Mouse (Mus musculus): ENCODE measurements around the gene Kdelr3.

Kdelr3 gene

DNA sequence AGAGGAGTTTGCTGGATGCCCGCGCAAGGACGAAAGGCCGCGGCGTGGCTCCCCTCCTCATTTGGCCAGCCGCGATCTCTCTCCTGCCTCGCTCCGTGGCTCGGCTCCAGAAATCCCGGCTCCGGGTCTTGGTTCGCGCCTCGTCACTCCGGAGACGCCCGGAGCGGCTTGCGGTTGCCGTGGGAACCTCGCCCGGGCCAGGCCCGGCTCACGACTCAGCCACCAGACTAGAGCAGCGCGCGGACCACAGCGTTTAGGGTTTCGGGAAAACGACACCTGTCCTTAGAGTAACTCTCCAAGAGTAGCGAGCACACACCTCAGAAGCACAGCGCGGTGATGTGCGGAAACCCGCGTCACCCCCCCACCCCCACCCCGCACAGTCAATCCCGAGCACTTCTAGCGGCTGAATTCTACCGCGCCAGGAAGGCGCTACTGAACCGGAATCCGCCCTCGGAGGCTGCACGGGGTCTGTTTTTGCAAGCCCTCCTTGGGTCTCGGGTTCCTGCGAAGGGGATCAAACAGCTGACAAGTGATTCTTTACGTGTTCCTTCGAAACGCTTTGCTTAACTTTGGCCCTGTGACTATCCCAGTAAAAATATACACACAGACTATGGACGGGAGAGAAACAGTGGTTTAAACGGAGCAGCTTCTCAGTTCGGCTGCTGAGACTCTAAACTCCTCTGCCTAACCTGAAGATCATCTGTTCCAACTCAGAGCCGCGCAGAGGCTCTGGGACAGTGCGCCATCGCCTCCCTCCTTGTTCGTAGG is 4.5 kb upstream of the Kdelr3 start:
- DNase-seq (ENCODE audit: low spot score): peak; percentile 87

DNA sequence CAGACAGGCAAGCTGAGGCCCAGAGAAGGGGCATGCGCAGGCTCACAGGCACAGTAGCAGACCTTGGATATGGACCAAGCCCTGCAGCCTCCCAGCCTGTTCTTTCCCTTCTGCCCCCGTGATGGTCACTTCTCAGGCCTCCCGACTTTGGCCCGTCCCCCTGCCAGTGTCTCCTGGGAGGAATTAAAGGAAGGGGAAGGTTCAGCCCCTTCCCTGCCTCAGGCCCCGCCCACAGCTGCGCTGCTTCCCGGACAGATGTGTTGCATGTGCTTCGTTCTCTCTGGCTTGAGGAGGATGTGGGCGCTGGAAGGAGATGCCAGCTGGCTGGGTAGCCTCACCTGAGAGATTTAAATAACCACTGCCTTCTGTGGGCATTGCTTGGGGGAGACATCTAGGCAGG is 2.3 kb upstream of the Kdelr3 start:
- DNase-seq (ENCODE audit: low spot score): no peak

DNA sequence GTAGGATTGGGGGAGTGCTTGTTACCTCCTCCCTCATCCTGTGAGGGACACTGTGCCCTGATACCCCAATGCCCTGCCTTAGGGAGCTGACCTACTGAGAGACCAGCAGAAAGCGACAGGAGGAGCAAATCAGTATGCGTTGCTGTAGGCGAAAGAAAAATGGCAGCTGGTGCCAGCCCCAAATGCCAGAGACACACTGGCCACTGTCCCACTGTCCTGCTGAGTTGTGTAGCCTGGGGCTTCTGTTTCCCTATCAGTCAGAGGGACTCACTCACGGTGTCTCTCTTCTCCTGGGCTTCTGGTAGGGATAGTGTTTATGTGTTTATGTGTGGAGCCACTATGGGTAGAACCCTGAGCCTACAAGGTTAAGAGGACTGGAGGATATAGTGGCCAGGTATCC is 1.5 kb downstream of the Kdelr3 start:
- DNase-seq (ENCODE audit: low spot score): no peak

DNA sequence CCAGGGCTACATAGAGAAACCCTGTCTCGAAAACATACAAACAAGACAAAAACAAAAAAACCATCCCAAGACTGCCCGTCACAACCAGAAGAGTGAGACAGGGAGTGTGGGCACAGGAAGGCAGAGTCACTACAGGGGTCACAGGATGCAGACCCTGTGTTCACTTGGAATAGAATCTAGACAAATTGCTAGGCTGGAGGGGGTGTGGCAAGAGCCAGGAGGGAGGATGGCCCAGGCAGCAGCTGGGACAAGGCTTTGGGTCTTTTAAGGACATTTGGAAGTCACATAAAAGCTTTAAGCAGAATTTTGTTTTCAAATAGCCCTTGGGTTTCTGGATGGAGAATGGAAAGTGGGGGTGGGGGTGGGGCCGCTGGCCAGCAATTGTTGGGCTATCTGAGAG is 2.4 kb downstream of the Kdelr3 start:
- DNase-seq (ENCODE audit: low spot score): no peak

DNA sequence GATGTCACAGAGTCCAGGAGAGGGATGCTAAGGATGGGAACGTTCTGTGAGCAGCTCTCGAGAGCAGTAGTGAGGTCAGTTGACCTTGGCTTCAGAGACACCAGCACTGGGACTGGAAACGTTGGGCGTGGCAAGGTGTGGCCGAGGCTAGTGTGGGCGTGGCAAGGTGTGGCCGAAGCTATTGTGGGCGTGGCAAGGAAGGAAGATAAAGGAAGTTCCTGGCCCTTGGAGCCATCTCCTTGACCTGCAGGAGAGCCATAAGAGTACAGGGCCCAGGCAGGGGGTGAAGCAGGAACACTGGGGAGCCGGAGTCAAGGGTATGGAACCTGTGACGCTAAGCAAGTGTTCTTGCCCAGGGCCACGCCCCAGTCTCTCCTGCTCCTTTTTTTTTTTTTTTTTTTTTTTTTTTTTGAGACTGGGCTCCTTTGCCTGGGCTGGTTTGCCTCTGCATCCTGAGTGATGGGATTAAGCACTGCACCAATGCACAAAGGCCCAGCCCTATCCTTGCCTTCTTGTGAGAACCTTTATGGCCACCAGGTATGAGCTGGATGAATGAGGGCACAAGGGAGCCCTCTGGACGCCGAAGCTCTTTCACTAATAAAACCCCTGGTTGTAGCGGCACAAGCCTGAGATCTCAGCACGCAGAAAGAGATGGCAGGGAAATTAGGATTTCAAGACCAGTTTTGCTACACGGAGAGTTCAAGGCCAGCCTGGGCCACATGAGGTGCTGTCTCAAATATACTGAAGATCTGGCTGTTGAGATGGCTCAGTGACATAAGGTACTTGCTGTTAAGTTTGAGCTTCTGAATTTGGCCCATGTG is 3.4 kb downstream of the Kdelr3 start:
- no peak for DNase-seq (ENCODE audit: low spot score)

DNA sequence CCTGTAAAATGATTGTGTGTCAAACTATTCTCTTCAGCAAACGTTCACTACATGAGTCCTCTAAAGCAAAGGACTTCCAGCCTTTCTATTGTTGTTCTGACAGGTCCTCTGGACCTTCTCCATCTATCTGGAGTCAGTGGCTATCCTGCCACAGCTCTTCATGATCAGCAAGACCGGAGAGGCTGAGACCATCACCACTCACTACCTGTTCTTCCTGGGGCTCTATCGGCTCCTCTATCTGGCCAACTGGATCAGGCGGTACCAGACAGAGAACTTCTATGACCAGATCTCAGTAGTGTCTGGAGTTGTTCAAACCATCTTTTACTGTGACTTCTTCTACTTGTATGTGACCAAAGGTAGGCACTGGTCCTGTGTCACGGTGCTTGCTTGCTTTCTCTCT is 9.4 kb downstream of the Kdelr3 start:
- DNase-seq (ENCODE audit: low spot score): no peak

DNA sequence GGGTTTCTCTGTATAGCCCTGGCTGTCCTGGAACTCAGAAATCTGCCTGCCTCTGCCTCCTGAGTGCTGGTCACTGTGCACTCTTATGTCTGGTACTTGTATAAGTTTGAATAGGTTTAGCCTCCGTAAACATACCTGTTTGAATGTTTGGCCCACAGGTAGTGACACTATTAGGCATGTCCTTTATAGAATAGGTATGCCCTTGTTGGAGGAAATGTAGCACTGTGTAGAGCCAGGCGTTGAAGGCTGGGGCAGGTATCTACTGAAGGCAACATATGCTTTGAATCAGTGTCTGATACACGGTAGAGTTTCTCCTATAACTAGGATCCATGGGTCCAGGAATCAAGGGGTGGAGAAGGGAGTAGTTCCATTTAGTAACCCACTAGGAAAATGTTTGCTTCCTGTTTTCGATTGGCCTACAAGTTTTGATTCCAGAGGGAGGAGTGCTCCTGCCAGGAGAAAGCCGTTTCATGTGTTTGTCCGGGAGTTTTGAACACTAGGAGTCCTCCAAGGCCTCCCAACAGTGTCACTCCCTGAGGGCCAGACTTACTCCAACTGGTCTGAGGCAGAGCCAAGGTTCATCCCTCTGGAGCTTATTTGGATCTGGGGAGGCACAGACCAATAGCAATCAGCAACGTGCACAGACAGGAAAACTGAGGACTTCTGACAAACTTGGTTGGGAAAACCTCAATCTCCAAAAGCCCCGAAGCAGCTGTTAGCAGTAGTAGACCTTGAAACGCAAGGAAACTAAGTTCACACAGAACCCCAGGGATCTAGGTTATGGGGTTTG is 10.0 kb downstream of the Kdelr3 start:
- DNase-seq (ENCODE audit: low spot score): no peak

DNA sequence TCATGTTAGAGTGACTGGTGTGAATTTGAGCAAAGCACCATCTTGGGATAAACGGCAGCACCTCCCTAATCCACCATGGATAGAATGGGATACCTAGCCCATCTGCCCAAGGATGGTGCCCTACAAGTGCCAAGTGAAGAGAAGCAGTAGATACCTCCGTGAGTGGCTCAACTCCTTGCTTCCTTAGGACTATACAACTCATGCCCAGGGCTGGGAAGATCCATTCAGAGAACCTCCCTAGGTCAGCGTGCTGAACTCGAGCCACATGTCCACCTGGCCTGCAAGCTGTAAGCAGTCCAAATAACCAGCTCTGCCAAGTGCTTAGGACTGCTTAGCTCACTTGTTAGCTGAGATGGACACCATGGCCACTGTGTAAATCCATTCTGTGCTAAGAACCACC is 11.0 kb downstream of the Kdelr3 start:
- no peak for DNase-seq (ENCODE audit: low spot score)

DNA sequence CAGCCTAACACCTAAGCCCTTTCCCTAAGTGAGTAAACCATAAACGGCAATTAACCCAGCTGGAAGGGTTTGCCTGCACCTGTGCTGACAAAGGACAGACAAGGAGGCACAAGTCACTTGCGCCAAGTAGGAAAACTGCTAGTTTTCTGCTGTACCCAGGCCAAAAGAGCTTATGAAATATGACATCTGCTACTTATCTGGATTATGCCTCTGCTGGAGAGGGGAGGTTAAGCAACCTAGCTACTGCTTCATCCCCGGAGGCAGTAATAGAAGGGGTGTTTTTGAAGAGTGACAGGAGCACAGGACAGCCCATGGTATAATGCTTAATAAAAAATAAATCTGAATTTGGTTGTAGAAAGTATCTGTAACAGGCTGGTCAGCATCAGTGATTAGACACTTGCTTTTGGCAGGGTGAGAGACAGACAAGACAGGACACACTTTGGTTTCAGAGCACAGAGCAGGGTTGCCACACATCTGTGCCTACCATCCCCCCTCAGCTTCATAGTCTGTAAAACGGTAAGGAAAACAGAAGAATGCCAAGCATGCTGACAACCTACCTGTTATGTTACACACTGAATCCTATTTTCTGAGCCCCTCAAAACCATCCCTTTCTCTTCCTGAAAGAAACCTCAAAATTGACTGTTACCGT is 11.9 kb downstream of the Kdelr3 start:
- no peak for DNase-seq (ENCODE audit: low spot score)

DNA sequence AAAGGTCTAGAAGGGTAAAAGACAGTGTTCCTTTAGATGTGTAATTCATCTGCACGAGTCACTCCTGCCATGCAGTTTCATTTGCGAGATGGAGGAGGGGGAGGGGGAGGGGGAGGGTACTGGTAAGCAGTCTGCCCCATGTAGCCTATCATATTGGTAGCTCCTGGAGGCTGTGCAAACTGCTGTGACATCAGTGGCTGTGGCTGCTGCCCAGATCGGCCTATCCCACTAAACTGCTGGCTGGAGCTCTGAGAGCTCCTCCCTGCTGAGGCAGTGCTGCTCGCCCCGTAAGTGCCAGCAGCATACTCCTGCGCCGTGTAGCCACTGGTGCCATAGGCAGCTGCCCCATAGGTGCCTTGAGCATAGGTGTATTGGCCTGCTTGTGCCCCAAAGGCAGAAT is 13.7 kb downstream of the Kdelr3 start:
- DNase-seq (ENCODE audit: low spot score): no peak

DNA sequence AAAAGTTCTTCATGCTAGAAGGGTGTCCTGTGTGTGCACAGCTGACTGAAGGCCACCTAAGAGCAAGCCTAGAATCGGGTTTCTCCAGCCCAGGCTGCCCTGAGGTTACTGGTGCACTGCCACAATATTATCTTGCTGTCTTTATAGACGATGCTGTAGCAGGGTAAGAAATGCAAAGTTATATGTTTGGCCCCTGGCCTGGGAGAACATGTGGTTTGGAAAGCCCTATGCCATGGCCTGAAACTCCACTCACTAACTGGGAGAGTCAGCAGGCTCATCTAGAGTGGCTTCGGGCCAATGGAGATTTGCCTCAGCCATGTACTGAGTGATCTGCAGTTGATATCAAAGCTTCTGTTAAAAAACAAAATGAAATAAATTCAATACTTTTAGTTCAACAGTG is 17.6 kb downstream of the Kdelr3 start:
- DNase-seq (ENCODE audit: low spot score): no peak

DNA sequence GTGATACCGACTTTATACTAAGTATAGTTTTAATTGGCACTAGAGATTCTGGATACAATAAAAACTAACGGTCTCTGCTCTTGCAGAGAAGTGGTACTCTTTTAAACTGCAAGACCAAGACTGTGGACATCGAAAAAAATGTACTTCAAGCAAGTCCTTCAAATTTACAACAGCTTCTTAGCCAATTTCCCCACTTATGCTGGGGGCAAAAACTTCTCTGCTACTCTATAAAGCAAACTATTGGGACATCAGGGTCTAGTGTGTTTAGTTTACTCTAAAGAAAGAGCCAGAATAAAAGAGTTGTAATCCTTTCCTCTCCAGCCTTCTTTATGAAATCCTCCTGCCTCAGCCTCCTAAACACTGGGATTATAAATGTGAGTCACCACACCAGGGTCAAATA is 27.8 kb downstream of the Kdelr3 start:
- no peak for DNase-seq (ENCODE audit: low spot score)

DNA sequence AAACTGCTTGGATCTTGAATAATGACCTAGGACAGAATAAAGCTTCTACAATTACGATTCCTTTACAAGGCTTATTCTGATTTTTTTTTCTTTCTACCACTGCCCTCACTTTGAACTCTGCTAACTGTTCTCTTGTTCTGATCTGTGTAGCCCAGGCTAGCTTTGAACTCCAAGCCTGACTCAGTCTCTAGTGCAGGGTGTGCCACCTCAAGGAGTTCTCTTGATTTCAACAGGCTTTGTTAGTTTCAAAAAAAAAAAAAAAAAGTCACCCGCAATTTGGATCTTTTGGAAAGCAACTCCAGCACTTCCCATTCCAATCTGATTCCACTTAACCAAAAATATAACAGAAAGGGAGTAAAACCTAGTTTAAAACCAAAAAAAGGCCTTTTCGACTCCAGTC is 29.3 kb downstream of the Kdelr3 start:
- no peak for DNase-seq (ENCODE audit: low spot score)

DNA sequence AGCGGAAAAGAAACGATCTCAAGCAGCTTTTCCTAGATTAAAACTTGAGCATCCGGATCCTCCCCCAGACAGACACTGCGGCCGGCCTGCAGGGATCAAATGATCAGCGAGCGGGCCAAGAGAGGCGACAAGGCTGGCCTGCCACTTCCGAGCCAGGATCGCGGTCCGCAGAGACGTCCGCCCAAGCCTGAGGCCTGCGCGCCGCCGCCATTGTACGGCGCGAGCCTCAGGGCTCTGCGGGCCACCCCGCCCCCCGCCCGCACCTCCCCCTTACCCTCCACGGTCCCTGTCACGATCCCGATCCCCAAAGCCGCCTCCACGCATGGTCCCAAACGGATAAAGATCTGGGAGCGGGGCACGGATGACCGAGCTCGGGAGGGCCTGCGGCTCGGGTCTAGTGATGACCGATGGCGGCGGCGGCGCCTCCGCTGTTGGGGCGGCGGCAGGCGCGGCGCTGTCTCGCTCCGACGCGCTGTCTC is 29.7 kb downstream of the Kdelr3 start:
- peak; percentile 76 for DNase-seq (ENCODE audit: low spot score)

DNA sequence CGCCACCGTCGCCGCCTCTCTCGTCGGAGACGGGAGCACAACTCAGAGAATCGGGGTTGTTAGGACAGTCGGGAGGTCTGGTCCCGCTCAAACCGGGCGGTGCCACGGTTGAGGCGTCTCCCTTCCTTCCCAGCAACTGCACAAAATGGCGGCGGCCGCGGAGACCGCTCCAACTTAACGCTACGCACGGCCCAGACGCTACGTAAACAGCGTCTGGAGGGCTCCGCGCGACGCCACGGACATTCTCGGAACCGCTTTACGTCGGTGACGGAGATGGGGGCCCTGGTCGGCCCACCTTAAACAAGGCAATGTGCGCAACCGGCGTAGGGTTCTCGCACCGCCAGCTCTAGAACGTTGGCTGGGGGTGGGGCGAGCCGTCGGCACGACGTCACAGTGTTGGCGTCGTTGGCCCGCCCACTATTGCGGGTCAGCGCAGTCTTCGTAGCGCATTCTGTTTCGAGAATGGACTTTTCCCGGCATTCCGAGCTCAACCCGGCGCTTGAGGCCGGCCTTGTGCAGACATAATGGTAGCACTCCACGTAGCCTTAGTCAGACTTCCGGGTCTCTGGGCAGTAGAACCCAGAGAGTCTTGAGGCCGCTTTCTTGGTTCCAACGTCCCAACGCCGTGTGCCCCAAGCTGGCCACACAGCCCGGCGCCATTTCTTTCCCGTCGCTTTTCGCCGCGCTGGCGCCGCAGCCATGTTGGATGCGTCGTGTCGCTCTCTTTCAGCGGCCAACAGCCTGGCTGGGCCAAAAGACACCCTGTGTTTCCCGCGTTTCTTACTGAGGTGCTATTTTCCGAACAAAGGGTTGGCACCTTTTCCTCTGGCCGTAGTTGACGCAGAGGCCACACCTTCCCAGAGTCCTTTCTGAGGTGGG is 30.4 kb downstream of the Kdelr3 start, which contains the start of gene Ddx17:
Gene Ddx17 (minus strand): TSS at position 332 of the 879 bp plus-strand sequence.
- peak; percentile 98 for DNase-seq (ENCODE audit: low spot score)

DNA sequence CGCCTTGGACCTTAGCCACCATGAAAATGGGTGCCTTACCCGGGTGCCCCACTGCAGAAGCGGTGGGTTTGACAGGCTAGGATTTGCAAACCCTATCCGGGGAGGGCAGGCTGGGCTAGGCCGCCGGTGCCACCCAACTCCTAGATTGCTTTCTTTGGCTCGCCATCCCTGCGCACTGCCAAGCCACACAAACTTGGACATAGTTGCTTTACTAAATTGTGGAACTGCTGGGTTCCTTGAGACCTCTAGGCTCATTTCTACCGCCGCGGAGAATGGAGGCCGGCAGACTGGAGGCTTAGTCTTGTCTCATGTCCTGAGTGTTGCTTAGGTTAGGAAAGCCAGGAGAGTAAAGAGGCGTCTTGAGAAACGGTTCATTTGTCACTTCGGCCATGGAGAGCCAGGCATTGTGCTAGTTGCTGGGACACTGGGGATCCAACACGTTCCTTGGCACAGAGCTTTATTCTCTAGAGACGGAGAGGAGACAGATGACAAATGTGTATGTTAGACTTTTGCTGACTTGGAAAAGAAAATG is 31.1 kb downstream of the Kdelr3 start:
- DNase-seq (ENCODE audit: low spot score): no peak

DNA sequence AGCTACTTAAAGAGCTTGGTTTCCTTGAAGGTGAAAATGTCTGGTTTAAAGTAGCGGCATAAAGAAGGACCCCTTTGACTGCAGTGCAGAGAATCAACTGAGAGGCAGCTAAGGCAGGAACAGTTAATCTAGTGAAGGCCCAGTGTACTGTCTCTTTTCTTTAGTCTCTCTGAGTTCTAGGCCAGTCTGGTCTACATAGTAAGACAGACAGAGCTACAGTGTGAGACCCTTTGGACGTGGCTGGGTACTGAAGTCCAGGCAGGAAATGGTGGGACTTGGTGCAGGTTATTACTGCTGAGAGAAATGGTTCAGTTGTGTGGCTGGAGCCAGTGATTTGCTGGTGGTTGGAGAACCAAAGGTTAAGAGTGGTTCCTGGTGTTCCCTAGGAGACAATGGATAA is 32.0 kb downstream of the Kdelr3 start:
- no peak for DNase-seq (ENCODE audit: low spot score)

DNA sequence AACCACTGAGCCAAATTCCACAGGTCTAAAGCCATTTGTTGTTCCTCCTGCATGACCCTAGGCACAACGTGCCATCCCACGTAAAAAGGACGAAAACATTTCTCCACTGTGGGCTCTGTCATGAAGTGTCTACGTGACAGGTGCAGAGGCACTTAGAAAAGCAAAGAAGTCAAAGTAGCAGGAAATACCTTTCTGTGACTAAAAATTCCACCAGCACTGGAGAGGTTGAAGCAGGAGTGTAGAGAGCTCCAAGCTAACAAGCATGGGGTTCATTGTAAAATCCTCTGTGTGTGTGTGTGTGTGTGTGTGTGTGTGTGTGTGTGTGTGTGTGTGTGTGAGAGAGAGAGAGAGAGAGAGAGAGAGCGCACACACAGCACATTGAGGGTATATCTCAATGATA is 36.4 kb downstream of the Kdelr3 start:
- no peak for DNase-seq (ENCODE audit: low spot score)

DNA sequence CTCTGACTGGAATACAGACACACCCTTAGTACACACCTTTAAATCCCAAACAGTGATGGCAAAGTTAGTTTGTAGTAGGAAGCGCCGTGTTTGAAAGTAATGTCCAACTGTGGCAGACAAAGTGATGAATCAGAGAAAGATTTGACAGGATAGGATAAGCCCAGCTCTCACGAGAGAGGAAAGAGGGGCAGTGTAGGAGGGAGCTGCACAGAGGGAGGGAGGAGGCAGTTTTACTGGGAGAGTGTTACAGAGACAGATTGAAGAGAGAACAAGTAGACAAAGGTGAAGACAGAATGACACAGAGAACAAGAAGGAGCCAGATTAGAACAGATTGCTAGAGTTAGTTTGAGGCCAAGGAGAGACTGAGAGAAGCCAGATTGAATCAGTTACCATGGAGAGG is 43.4 kb downstream of the Kdelr3 start:
- no peak for DNase-seq (ENCODE audit: low spot score)

DNA sequence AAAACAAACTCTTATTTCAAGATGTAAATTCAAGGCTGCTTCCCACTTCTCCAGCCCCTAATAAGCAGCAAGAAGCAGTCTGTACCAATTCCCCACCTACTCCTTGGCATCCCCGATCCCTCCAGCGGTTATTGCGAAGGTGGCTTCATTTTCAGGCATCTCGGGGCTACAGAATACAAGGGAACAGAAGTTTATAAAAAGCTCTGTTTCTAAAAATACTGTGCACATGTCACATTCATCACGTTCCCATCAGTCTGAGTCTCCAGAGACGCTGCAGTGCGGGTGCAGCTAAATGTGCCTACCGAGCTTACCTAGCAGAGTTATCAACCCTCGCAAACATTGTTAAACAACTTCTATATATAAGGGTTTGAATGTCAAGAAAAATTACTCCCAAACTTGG is 46.2 kb downstream of the Kdelr3 start:
- DNase-seq (ENCODE audit: low spot score): no peak
